Mouse (Mus musculus): ENCODE results near the gene Sfi1. TPM values are rescaled to one million over a fixed set of nuclear protein-coding genes. Genes with fewer than 3 reads are reported as not detected.
"Not testable (repeated sequence)": the region's sequence is repeated elsewhere in the genome, so short reads cannot be mapped to it uniquely, and the experiment has no call there.

Gene Sfi1
- total and polyA plus RNA-seq, 2 experiments from 2014 or later = 8.7 to 22.8 TPM

GRCm38 (mm10) chr11:3126478-3127302 is 66.6 kb downstream of the Sfi1 start:
- H3K4me3 ChIP-seq (ENCODE audit: low read depth, low read length); H3K27me3 ChIP-seq (ENCODE audit: insufficient read depth, low read length); H3K4me1 ChIP-seq (ENCODE audit: insufficient read depth); H3K9me3 ChIP-seq (ENCODE audit: low read length); ATAC-seq; H3K27ac ChIP-seq (ENCODE audit: low read depth, low read length); H3K36me3 ChIP-seq (ENCODE audit: insufficient read depth); H3K4me2 ChIP-seq (ENCODE audit: low read depth); H3K9ac ChIP-seq; DNase-seq: not testable (repeated sequence)
- 0 out of 2 replicates have a peak, but pooled peaks have one; percentile 1 for TF ChIP-seq CTCF (IDR thresholded peaks at IDR 0.05; ENCODE audit: low read depth)
- WGBS = 81% methylated on average over 6 of the region's 6 CpGs

- H3K4me3 ChIP-seq (ENCODE audit: low read depth, low read length); H3K36me3 ChIP-seq (ENCODE audit: insufficient read depth); ATAC-seq; H3K27ac ChIP-seq (ENCODE audit: low read depth, low read length); H3K4me1 ChIP-seq (ENCODE audit: insufficient read depth); H3K9me3 ChIP-seq (ENCODE audit: low read length); H3K4me2 ChIP-seq (ENCODE audit: low read depth); H3K9ac ChIP-seq; DNase-seq; H3K27me3 ChIP-seq (ENCODE audit: insufficient read depth, low read length): not testable (repeated sequence)
- 93% methylated on average over 3 of the region's 4 CpGs for WGBS
These were observed 67.3 kb downstream of the Sfi1 start for GRCm38 (mm10) chr11:3125922-3126321.

GRCm38 (mm10) chr11:3124932-3125810 is 68.1 kb downstream of the Sfi1 start:
- H3K4me3 ChIP-seq (ENCODE audit: low read depth, low read length); H3K27ac ChIP-seq (ENCODE audit: low read depth, low read length); DNase-seq; H3K4me2 ChIP-seq (ENCODE audit: low read depth); H3K27me3 ChIP-seq (ENCODE audit: insufficient read depth, low read length); H3K36me3 ChIP-seq (ENCODE audit: insufficient read depth); H3K4me1 ChIP-seq (ENCODE audit: insufficient read depth); H3K9me3 ChIP-seq (ENCODE audit: low read length); H3K9ac ChIP-seq; ATAC-seq: not testable (repeated sequence)
- WGBS = 87% methylated on average over 22 of the region's 22 CpGs
- peak; percentile 40; the same call in 1 of the 2 replicates for TF ChIP-seq CTCF (IDR thresholded peaks at IDR 0.05; ENCODE audit: low read depth)

- no peak for TF ChIP-seq CTCF (IDR thresholded peaks at IDR 0.05; ENCODE audit: low read depth)
- H3K27me3 ChIP-seq (ENCODE audit: insufficient read depth, low read length) = no peaks in the 10 kb centered on the region
- DNase-seq (no peak), ATAC-seq (no peak)
- no peak overlapping the region for H3K4me2 ChIP-seq (ENCODE audit: low read depth)
- H3K9me3 ChIP-seq (ENCODE audit: low read length) = no peaks in the 10 kb centered on the region
- no peak overlapping the region for H3K4me3 ChIP-seq (ENCODE audit: low read depth, low read length)
- no peaks in the 10 kb centered on the region for H3K36me3 ChIP-seq (ENCODE audit: insufficient read depth)
- H3K27ac ChIP-seq (ENCODE audit: low read depth, low read length) = no peak overlapping the region
- WGBS = 70% methylated on average over 3 of the region's 3 CpGs
- no peak overlapping the region for H3K9ac ChIP-seq
- H3K4me1 ChIP-seq (ENCODE audit: insufficient read depth) = no peaks in the 10 kb centered on the region
These were observed 78.9 kb downstream of the Sfi1 start for GRCm38 (mm10) chr11:3114403-3114802.

- Histone ChIP-seq H3K4me2 (ENCODE audit: low read depth) (no peak overlapping the region), H3K27ac (ENCODE audit: low read depth, low read length) (no peak overlapping the region), H3K9ac (no peak overlapping the region), H3K27me3 (ENCODE audit: insufficient read depth, low read length) (no peaks in the 10 kb centered on the region), H3K4me1 (ENCODE audit: insufficient read depth) (no peaks in the 10 kb centered on the region), H3K9me3 (ENCODE audit: low read length) (peaks cover 32% of the 10 kb centered on the region), H3K36me3 (ENCODE audit: insufficient read depth) (no peaks in the 10 kb centered on the region), H3K4me3 (ENCODE audit: low read depth, low read length) (no peak overlapping the region)
- no peak for ATAC-seq
- WGBS = 88% methylated on average over 3 of the region's 3 CpGs
- TF ChIP-seq CTCF (IDR thresholded peaks at IDR 0.05; ENCODE audit: low read depth) = no peak
- DNase-seq = no peak
These were observed 87.1 kb downstream of the Sfi1 start for GRCm38 (mm10) chr11:3106154-3106553.

- ATAC-seq (no peak), DNase-seq (no peak)
- 92% methylated on average over 21 of the region's 21 CpGs for WGBS
- Histone ChIP-seq H3K4me2 (ENCODE audit: low read depth) (no peak overlapping the region), H3K4me3 (ENCODE audit: low read depth, low read length) (no peak overlapping the region), H3K27me3 (ENCODE audit: insufficient read depth, low read length) (no peaks in the 10 kb centered on the region), H3K4me1 (ENCODE audit: insufficient read depth) (no peaks in the 10 kb centered on the region), H3K36me3 (ENCODE audit: insufficient read depth) (no peaks in the 10 kb centered on the region), H3K27ac (ENCODE audit: low read depth, low read length) (no peak overlapping the region), H3K9me3 (ENCODE audit: low read length) (peaks cover 37% of the 10 kb centered on the region), H3K9ac (no peak overlapping the region)
- TF ChIP-seq CTCF (IDR thresholded peaks at IDR 0.05; ENCODE audit: low read depth) = no peak
These were observed 88.0 kb downstream of the Sfi1 start for GRCm38 (mm10) chr11:3105261-3105731.

GRCm38 (mm10) chr11:3104501-3105260 is 88.6 kb downstream of the Sfi1 start:
- H3K4me3 ChIP-seq (ENCODE audit: low read depth, low read length); H3K4me2 ChIP-seq (ENCODE audit: low read depth); H3K9ac ChIP-seq; ATAC-seq; DNase-seq; H3K27me3 ChIP-seq (ENCODE audit: insufficient read depth, low read length); H3K4me1 ChIP-seq (ENCODE audit: insufficient read depth); H3K27ac ChIP-seq (ENCODE audit: low read depth, low read length); H3K36me3 ChIP-seq (ENCODE audit: insufficient read depth): not testable (repeated sequence)
- peaks cover 41% of the 10 kb centered on the region for H3K9me3 ChIP-seq (ENCODE audit: low read length)
- WGBS = 88% methylated on average over 20 of the region's 20 CpGs

Data from forebrain, postnatal 0 days (tissue).